Mouse (Mus musculus) megakaryocyte progenitor cell, adult 5-6 weeks (primary cell): ENCODE data around the gene Bag6. TPM values are rescaled to one million over a fixed set of nuclear protein-coding genes. Genes with fewer than 3 reads are reported as not detected.

ENCODE experiments used
- ATAC-seq: replicated peaks from 2 replicates; pipeline ENCODE4 v1.8.0; 2016; ENCODE audit warnings: mild to moderate bottlenecking, moderate TSS enrichment, inconsistent platforms; ENCODE audit not compliant: poor library complexity
- total RNA-seq, 2 experiments: library from RNA; stranded (forward) in 1 of 2; stranded (reverse) in 1 of 2; fragments of 157-497, 149-512 nt in 1 of 2; fragments of 200-1000 nt in 1 of 2; gene quantifications; 2 replicates each; pipeline versions ENCODE4 v1.2.3 to v1.2.4; 2015 to 2017

Gene Bag6
- total RNA-seq, 2 experiments from 2014 or later: 73.9 to 77.3 TPM

DNA sequence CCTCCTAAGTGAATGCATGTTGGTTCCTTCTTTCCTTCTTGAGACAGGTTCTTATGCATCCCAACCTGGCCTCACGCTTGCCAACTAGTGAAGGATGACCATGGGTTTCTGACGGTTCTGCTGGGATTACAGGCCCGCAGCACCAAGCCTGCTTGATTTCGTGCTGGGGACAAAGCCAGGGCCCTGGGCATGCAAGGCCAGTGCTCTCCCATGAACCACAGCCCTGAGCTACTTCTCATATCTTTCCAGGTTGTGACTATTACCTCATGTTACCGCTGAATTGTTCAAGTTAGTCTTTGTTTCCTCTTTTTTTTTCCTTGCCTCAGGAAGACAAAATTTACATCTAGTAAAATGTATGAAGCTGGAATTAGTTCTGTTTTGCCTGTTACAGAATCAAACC, 57.9 kb downstream of the Bag6 start:
- ATAC-seq: peak; percentile 47

DNA sequence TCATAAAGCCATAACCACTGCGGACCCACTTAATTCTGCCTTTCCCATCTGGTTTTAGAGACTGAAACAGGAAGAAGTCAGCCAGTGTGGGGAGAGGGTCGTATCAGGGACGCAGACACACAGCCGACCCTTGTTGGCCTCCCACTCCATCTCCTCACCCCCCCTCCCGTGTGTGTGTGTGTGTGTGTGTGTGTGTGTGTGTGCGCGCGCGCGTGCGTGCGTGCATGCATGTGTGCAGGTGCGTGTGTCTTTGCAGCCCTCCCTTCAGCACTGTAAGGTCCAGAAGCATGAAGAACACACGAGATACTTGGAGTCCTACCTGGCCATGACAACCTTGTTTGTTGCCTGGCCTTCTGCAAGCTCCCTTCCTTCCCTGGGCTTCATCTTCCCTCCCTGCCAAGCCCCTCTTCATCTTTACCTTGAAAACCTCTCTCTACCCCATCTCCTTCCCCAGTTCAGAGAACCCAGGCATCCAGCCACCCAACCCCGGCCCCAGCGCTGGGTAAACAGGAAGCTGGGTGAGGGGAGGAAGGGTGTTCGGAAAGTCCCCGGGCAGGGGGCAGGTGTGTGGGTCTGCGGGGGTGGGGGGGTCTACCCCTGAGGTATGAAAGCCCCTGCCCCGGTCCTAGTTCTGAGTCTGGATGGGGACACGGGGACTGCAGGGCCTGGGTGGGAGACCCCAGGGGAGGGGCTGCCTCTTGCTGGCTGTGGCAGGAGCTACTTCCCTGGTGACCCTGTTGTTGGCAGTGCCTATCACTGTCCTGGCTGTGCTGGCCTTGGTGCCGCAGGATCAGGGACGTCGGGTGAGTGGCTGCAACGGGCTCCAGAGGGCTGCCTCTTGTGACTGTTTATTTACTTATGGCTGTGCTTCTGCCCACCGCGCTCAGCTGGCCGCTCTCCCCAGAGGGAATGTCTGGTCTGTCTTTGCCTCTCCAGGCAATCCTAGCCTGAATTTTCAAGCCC, 59.2 kb downstream of the Bag6 start, which contains the start of gene Ltb:
TSS of gene Ltb (plus strand) at position 559 of the 963 bp plus-strand sequence.
- no peak for ATAC-seq

GRCm38 (mm10) chr17:35194844-35195630, 60.1 kb downstream of the Bag6 start:
- ATAC-seq: no peak

GRCm38 (mm10) chr17:35195631-35196320, 60.8 kb downstream of the Bag6 start:
- ATAC-seq: peak; percentile 79

GRCm38 (mm10) chr17:35196321-35196641, 61.3 kb downstream of the Bag6 start:
- ATAC-seq: no peak

Other genes starting within 250 kb of the Bag6 start
Only the 30 nearest of the 41 such genes appear.
- 187 and 253 TPM in 2 replicates for gene Lsm2, start 153.3 kb upstream of the Bag6 start, total RNA-seq (2015)
- 71.7 and 78.0 TPM in 2 replicates for gene Lsm2, start 153.3 kb upstream of the Bag6 start, total RNA-seq (2017)
- 60.5 and 77.5 TPM in 2 replicates for gene Vars, start 134.2 kb upstream of the Bag6 start, total RNA-seq (2015)
- gene Vars, start 134.2 kb upstream of the Bag6 start, total RNA-seq (2017): 239 and 292 TPM in 2 replicates
- not detected in 2 replicates for gene Vwa7, start 118.6 kb upstream of the Bag6 start, total RNA-seq (2015)
- 0.17 TPM in 1 of 2 replicates, not detected in the other for gene Vwa7, start 118.6 kb upstream of the Bag6 start, total RNA-seq (2017)
- 0.93 and 1.9 TPM in 2 replicates for gene Sapcd1, start 107.2 kb upstream of the Bag6 start, total RNA-seq (2015)
- gene Sapcd1, start 107.2 kb upstream of the Bag6 start, total RNA-seq (2017): 1.5 TPM in 1 of 2 replicates, not detected in the other
- 4.2 and 5.7 TPM in 2 replicates for gene Msh5, start 88.4 kb upstream of the Bag6 start, total RNA-seq (2015)
- 2.4 and 3.5 TPM in 2 replicates for gene Msh5, start 88.4 kb upstream of the Bag6 start, total RNA-seq (2017)
- gene Clic1, start 85.2 kb upstream of the Bag6 start, total RNA-seq (2015): 209 and 248 TPM in 2 replicates
- gene Clic1, start 85.2 kb upstream of the Bag6 start, total RNA-seq (2017): 225 and 254 TPM in 2 replicates
- gene Ddah2, start 76.1 kb upstream of the Bag6 start, total RNA-seq (2015): 1.8 and 2.6 TPM in 2 replicates
- 1.9 and 3.5 TPM in 2 replicates for gene Ddah2, start 76.1 kb upstream of the Bag6 start, total RNA-seq (2017)
- gene Ly6g6c, start 69.8 kb upstream of the Bag6 start, total RNA-seq (2015): not detected in 2 replicates
- gene Ly6g6c, start 69.8 kb upstream of the Bag6 start, total RNA-seq (2017): not detected in 2 replicates
- gene Mpig6b, start 69.0 kb upstream of the Bag6 start, total RNA-seq (2015): not detected in 2 replicates
- gene Mpig6b, start 69.0 kb upstream of the Bag6 start, total RNA-seq (2017): not detected in 2 replicates
- not detected in 2 replicates for gene Ly6g6e, start 58.3 kb upstream of the Bag6 start, total RNA-seq (2015)
- gene Ly6g6e, start 58.3 kb upstream of the Bag6 start, total RNA-seq (2017): not detected in 2 replicates
- not detected in 2 replicates for gene Ly6g6d, start 57.1 kb upstream of the Bag6 start, total RNA-seq (2015)
- not detected in 2 replicates for gene Ly6g6d, start 57.1 kb upstream of the Bag6 start, total RNA-seq (2017)
- gene Ly6g6f, start 49.6 kb upstream of the Bag6 start, total RNA-seq (2015): not detected in 2 replicates
- not detected in 2 replicates for gene Ly6g6f, start 49.6 kb upstream of the Bag6 start, total RNA-seq (2017)
- 17.5 and 21.1 TPM in 2 replicates for gene Abhd16a, start 45.9 kb upstream of the Bag6 start, total RNA-seq (2015)
- 22.7 and 26.0 TPM in 2 replicates for gene Abhd16a, start 45.9 kb upstream of the Bag6 start, total RNA-seq (2017)
- gene Ly6g5c, start 26.9 kb upstream of the Bag6 start, total RNA-seq (2015): not detected in 2 replicates
- not detected in 2 replicates for gene Ly6g5c, start 26.9 kb upstream of the Bag6 start, total RNA-seq (2017)
- gene Ly6g5b, start 19.8 kb upstream of the Bag6 start, total RNA-seq (2015): 0.84 and 1.4 TPM in 2 replicates
- gene Ly6g5b, start 19.8 kb upstream of the Bag6 start, total RNA-seq (2017): 0.27 and 0.92 TPM in 2 replicates
- 20.3 and 20.7 TPM in 2 replicates for gene Gpank1, start 13.7 kb upstream of the Bag6 start, total RNA-seq (2015)
- gene Gpank1, start 13.7 kb upstream of the Bag6 start, total RNA-seq (2017): 33.9 and 36.8 TPM in 2 replicates
- 411 and 443 TPM in 2 replicates for gene Csnk2b, start 13.1 kb upstream of the Bag6 start, total RNA-seq (2015)
- gene Csnk2b, start 13.1 kb upstream of the Bag6 start, total RNA-seq (2017): 375 TPM in 2 replicates
- 1.5 and 3.6 TPM in 2 replicates for gene D17H6S53E, start 8.8 kb upstream of the Bag6 start, total RNA-seq (2015)
- gene D17H6S53E, start 8.8 kb upstream of the Bag6 start, total RNA-seq (2017): 7.7 and 7.9 TPM in 2 replicates
- gene Apom, start 3.1 kb upstream of the Bag6 start, total RNA-seq (2015): not detected in 2 replicates
- not detected in 2 replicates for gene Apom, start 3.1 kb upstream of the Bag6 start, total RNA-seq (2017)
- 228 and 262 TPM in 2 replicates for gene Prrc2a, start 29.7 kb downstream of the Bag6 start, total RNA-seq (2015)
- gene Prrc2a, start 29.7 kb downstream of the Bag6 start, total RNA-seq (2017): 59.6 and 63.9 TPM in 2 replicates
- 5.8 and 12.4 TPM in 2 replicates for gene Aif1, start 40.9 kb downstream of the Bag6 start, total RNA-seq (2015)
- 8.9 and 11.5 TPM in 2 replicates for gene Aif1, start 40.9 kb downstream of the Bag6 start, total RNA-seq (2017)
- 65.2 and 70.1 TPM in 2 replicates for gene Lst1, start 53.3 kb downstream of the Bag6 start, total RNA-seq (2015)
- gene Lst1, start 53.3 kb downstream of the Bag6 start, total RNA-seq (2017): 47.2 and 99.6 TPM in 2 replicates
- 0.22 and 0.81 TPM in 2 replicates for gene Ltb, start 59.3 kb downstream of the Bag6 start, total RNA-seq (2015)
- gene Ltb, start 59.3 kb downstream of the Bag6 start, total RNA-seq (2017): 0.47 and 4.4 TPM in 2 replicates
- 18.6 and 33.2 TPM in 2 replicates for gene Tnf, start 66.8 kb downstream of the Bag6 start, total RNA-seq (2015)
- 11.1 and 16.4 TPM in 2 replicates for gene Tnf, start 66.8 kb downstream of the Bag6 start, total RNA-seq (2017)
- not detected in 2 replicates for gene Lta, start 70.2 kb downstream of the Bag6 start, total RNA-seq (2015)
- gene Lta, start 70.2 kb downstream of the Bag6 start, total RNA-seq (2017): not detected in 2 replicates
- gene Gm16181, start 85.7 kb downstream of the Bag6 start, total RNA-seq (2015): not detected in 2 replicates
- gene Gm16181, start 85.7 kb downstream of the Bag6 start, total RNA-seq (2017): not detected in 2 replicates
- gene Atp6v1g2, start 98.5 kb downstream of the Bag6 start, total RNA-seq (2015): 4.1 and 6.9 TPM in 2 replicates
- gene Atp6v1g2, start 98.5 kb downstream of the Bag6 start, total RNA-seq (2017): 1.1 and 2.4 TPM in 2 replicates
- 1.9 and 3.1 TPM in 2 replicates for gene Nfkbil1, start 100.6 kb downstream of the Bag6 start, total RNA-seq (2015)
- gene Nfkbil1, start 100.6 kb downstream of the Bag6 start, total RNA-seq (2017): 6.7 and 8.0 TPM in 2 replicates
- gene Ddx39b, start 106.6 kb downstream of the Bag6 start, total RNA-seq (2015): 289 and 314 TPM in 2 replicates
- 188 and 193 TPM in 2 replicates for gene Ddx39b, start 106.6 kb downstream of the Bag6 start, total RNA-seq (2017)
- 248 and 262 TPM in 2 replicates for gene H2-D1, start 127.6 kb downstream of the Bag6 start, total RNA-seq (2015)
- 464 and 467 TPM in 2 replicates for gene H2-D1, start 127.6 kb downstream of the Bag6 start, total RNA-seq (2017)